Mouse (Mus musculus) liver, embryonic 11.5 days (tissue): ENCODE measurements around the gene Arpp21. TPM values are rescaled to one million over a fixed set of nuclear protein-coding genes. Genes with fewer than 3 reads are reported as not detected.

Experiments used
- ATAC-seq: fragments of 200-750 bp; cut with Nextera tagmentation; replicated peaks from 2 replicates; pipeline ENCODE4 v1.8.0; 2017; ENCODE audit warnings: moderate number of reproducible peaks, mild to moderate bottlenecking, moderate TSS enrichment, moderate library complexity; ENCODE audit not compliant: low FRiP score
- DNase-seq: peaks from one replicate; pipeline ENCODE4 v3.0.0-alpha.2; 2017; ENCODE audit warnings: low spot score
- H3K27ac ChIP-seq: fragments of 300-500 bp; sonication (generic); 2 replicates; pipeline ENCODE4 v1.5.1; 2014; ENCODE audit warnings: mild to moderate bottlenecking, low read depth, low read length, control low read depth
- H3K27me3 ChIP-seq: fragments of 300-500 bp; sonication (generic); replicated peaks from 2 replicates; pipeline ENCODE4 v1.6.1; 2014; ENCODE audit warnings: low read length, mixed read lengths; ENCODE audit not compliant: control insufficient read depth, insufficient read depth
- H3K36me3 ChIP-seq: fragments of 300-500 bp; sonication (generic); 2 replicates; pipeline ENCODE4 v1.6.1; 2014; ENCODE audit warnings: mild to moderate bottlenecking, low read length, moderate library complexity, mixed read lengths; ENCODE audit not compliant: control insufficient read depth, insufficient read depth
- H3K4me1 ChIP-seq: fragments of 300-500 bp; sonication (generic); replicated peaks from 2 replicates; pipeline ENCODE4 v1.6.1; 2014; ENCODE audit warnings: low read length, mixed read lengths; ENCODE audit not compliant: control insufficient read depth, insufficient read depth
- H3K4me2 ChIP-seq: fragments of 300-500 bp; sonication (generic); 2 replicates; pipeline ENCODE4 v1.6.1; 2014; ENCODE audit warnings: mild to moderate bottlenecking, control low read depth, moderate library complexity
- H3K4me3 ChIP-seq: fragments of 300-500 bp; sonication (generic); 2 replicates; pipeline ENCODE4 v1.5.1; 2014; ENCODE audit warnings: low read depth, low read length, control low read depth
- H3K9ac ChIP-seq: fragments of 300-500 bp; sonication (generic); 2 replicates; pipeline ENCODE4 v1.6.1; 2014; ENCODE audit warnings: low read depth, low read length, control low read depth
- H3K9me3 ChIP-seq: fragments of 300-500 bp; sonication (generic); 2 replicates; pipeline ENCODE4 v1.6.1; 2016; ENCODE audit warnings: low read length, inconsistent platforms, mixed read lengths; ENCODE audit not compliant: control insufficient read depth
- WGBS: fragments of 180-500 bp; shearing (Covaris S2); extraction: QIAGEN DNeasy Blood & Tissue Kit; methylation state at CpG from one replicate; pipeline ENCODE4 v1.1.7; 2014; 5-methylcytosine and 5-hydroxymethylcytosine counted together
- polyA plus RNA-seq: library from polyadenylated mRNA; unstranded; fragments of >200 nt; fragmentation: Nextera tagmentation; extraction: Ambion mirVana; gene quantifications from 2 replicates; pipeline ENCODE4 v1.2.1, GENCODE M21; 2014

Arpp21 gene
- polyA plus RNA-seq, 1 experiment from 2014 or later = 0.93 TPM

DNA sequence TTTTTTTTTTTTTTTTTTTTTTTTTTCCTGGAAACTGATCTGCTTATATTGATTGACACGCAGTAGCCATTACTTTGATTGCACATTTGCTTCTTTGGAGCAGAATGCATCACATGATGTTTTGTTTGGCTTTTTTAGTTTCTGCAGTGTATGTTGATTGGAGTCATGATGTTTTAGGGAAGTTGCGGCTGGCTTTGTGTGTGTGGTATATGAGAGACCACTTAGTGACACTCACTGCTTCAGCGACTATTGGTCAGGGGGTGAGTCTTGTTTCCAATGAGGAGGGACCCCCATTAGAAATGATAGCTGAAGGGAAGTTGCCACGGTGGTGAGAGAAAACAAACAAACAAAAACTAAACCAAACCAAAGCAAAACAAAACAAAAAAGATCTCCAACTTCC lies 55.7 kb downstream of the Arpp21 start:
- Histone ChIP-seq H3K27me3 (no peaks in the 10 kb centered on the region), H3K4me2 (no peak overlapping the region), H3K9me3 (no peaks in the 10 kb centered on the region), H3K4me3 (no peak overlapping the region), H3K4me1 (peaks cover 30% of the 10 kb centered on the region), H3K27ac (no peak overlapping the region), H3K9ac (no peak overlapping the region), H3K36me3 (no peaks in the 10 kb centered on the region)
- ATAC-seq = no peak
- WGBS = 56% methylated on average over 4 of the region's 4 CpGs
- DNase-seq = no peak

DNA sequence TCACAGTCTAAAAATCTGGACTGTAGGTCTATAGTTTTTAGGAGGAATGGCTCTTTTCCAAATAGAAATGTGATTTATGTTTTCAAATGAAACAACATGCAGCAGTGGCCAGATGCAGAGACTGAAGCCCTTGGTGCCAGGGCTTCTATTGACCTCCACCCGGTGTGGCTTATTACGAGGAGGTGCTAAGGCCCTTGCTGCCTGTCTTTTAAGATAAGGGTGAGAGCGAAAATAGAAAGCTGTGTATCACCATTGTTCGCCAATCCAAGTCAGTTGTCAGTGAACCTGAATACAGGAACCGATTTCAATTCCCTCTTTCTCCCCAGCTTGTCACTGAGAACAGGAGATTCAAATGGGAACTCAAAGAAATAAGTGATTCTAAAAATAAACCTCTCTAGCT lies 57.3 kb downstream of the Arpp21 start:
- ATAC-seq (peak; percentile 40), DNase-seq (no peak)
- Histone ChIP-seq H3K9me3 (no peaks in the 10 kb centered on the region), H3K27me3 (no peaks in the 10 kb centered on the region), H3K27ac (no peak overlapping the region), H3K4me2 (peak overlapping the region; percentile 41), H3K9ac (no peak overlapping the region), H3K4me1 (peaks cover 40% of the 10 kb centered on the region), H3K4me3 (no peak overlapping the region), H3K36me3 (no peaks in the 10 kb centered on the region)
- 22% methylated on average over 5 of the region's 5 CpGs for WGBS

DNA sequence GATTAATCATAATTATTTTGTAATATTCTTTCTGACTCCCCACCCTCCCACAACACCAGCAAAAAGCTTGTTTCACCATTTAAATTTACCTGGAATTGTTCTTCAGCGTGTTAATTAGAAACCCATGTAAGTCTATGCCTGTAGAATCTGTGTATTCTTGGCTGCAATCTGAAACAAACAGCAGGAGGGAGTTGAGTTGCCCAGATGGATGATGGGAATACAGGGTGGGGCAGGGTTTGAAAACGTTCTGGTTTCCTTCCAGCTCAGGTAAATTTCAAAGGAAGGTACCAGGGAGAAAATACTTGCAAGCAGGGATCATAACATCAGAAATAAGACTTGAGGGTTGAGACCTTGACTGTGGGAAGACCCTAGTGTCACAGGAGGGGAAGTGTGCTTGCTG lies 58.2 kb downstream of the Arpp21 start:
- no peak overlapping the region for H3K27ac ChIP-seq
- no peak overlapping the region for H3K4me3 ChIP-seq
- H3K9ac ChIP-seq = no peak overlapping the region
- H3K36me3 ChIP-seq = no peaks in the 10 kb centered on the region
- H3K9me3 ChIP-seq = no peaks in the 10 kb centered on the region
- H3K27me3 ChIP-seq = no peaks in the 10 kb centered on the region
- DNase-seq (no peak), ATAC-seq (no peak)
- peaks cover 42% of the 10 kb centered on the region for H3K4me1 ChIP-seq
- no peak overlapping the region for H3K4me2 ChIP-seq
- WGBS = 56% methylated on average over 2 of the region's 2 CpGs

DNA sequence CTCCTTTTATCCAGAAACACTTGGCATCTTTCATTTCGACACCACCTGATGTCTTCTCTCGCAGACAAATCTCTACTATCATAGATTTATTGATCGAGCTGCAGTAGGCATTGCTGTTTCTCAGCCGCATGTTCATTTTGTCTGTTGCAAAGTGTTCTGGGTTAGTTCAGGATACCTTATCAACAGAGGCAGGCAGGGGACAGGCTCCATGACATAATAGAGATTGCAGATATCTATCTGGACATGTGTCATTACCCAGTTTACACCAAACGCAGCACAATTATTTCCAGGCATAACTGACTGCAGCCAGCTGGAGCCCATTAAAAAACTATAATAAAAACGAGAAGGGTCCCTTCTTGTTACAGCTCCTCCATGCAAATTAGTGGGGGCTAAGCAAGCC lies 59.4 kb downstream of the Arpp21 start:
- no peak for DNase-seq

DNA sequence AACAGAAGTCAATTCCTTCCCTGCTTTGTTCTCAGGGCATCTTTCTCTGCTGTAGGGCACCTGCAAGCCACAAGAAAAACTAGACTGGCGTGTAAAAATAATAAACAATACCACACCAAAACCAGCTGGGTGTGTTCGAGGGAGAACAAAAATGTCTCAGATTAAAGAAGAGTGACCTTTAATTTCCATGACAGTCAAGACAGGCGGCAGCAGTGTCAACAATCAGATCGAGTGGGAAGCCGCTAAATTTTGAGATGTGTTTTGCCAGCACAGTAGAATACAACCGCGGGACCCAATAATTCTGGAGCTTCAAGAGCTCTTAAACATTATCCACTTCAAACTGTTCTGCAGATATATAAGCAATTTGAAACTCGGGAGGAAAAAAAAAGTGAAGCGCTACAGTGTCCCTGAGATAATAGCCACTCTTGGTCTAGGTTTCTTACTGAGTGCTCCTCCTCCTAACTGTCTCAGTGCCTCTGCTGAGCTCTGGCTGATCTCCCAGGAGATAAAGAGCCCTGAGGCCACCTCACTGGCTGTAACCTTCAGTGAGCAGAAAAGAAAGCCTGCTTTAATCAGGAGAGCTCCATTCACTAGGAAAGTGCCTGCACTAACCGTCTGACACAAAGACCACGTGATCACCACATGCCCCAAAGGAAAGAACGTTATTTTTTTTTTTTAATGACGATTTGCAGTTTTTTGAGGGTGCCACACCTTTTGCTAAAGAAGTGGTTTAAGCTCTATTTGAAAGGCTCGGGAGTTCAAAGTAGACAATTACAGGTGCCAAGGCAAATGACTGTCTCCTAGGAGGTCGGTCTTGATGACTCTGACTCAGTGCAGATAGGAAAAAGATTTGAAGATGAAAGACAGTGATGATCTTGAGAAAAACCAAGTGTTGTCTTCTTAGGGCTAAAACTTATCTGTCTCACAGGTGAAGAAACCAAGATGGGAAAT lies 61.1 kb downstream of the Arpp21 start:
- H3K4me3 ChIP-seq = peak overlapping the region; percentile 13; the same call in 1 of the 2 replicates
- no peaks in the 10 kb centered on the region for H3K36me3 ChIP-seq
- H3K9ac ChIP-seq = no peak overlapping the region
- H3K27ac ChIP-seq = no peak overlapping the region
- no peaks in the 10 kb centered on the region for H3K27me3 ChIP-seq
- ATAC-seq = peak; percentile 90
- no peak for DNase-seq
- WGBS = 27% methylated on average over 15 of the region's 15 CpGs
- H3K9me3 ChIP-seq = no peaks in the 10 kb centered on the region
- H3K4me1 ChIP-seq = peaks cover 36% of the 10 kb centered on the region
- peak overlapping the region; percentile 52 for H3K4me2 ChIP-seq

More for the DNA sequence above, 59.4 kb downstream of the Arpp21 start:
- H3K9me3 ChIP-seq = no peaks in the 10 kb centered on the region
- peak; percentile 78 for ATAC-seq
- H3K4me2 ChIP-seq = peak overlapping the region; percentile 36
- WGBS = 33% methylated on average over 6 of the region's 6 CpGs
- no peak overlapping the region for H3K9ac ChIP-seq
- no peak overlapping the region for H3K4me3 ChIP-seq
- H3K4me1 ChIP-seq = peaks cover 39% of the 10 kb centered on the region
- no peaks in the 10 kb centered on the region for H3K36me3 ChIP-seq
- H3K27me3 ChIP-seq = no peaks in the 10 kb centered on the region
- H3K27ac ChIP-seq = no peak overlapping the region

DNA sequence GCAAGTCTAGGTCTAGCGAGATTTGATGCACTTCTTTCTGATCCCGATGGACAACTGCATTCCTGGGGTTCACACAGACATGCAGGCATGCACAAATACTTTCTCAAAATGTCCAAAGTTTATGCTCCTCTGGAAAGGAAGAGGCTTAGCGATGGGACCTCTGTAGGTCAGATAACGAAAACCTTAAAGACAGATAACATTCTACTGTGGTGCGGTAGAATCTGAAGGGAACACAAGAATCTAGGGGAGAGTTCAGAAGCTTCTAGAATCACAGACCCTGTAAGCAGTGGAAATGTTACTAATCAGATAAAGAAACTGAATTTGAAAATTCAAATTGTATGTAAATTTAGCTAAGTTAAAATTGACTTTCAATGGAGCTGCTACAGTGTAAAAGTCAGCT lies 62.0 kb downstream of the Arpp21 start:
- WGBS = 55% methylated on average over 5 of the region's 5 CpGs
- no peak for DNase-seq
- no peak overlapping the region for H3K4me3 ChIP-seq
- 0 out of 2 replicates have a peak overlapping the region, but pooled peaks have one; percentile 11 for H3K4me2 ChIP-seq
- no peak overlapping the region for H3K27ac ChIP-seq
- no peaks in the 10 kb centered on the region for H3K27me3 ChIP-seq
- no peaks in the 10 kb centered on the region for H3K36me3 ChIP-seq
- no peak for ATAC-seq
- H3K9me3 ChIP-seq = no peaks in the 10 kb centered on the region
- no peak overlapping the region for H3K9ac ChIP-seq
- peaks cover 34% of the 10 kb centered on the region for H3K4me1 ChIP-seq

DNA sequence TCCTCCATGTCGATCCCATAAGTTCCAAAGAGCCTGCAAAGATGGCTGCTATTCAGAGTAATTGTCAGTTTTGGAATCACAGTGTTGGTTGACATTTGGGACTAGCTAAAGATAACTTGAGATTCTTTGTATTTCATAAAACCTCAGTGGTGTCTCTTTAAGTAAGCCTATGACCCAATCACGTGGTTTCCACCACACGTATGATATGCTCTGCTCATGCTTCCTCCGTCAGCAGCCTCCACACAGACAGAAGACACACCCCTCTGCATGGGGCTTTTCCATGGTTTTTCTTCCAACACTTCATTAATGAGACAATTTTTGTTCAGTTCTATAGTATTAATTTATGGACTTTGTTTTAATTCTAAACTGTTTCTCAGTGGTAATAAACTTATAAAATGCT lies 71.1 kb downstream of the Arpp21 start:
- Histone ChIP-seq H3K36me3 (no peaks in the 10 kb centered on the region), H3K27me3 (no peaks in the 10 kb centered on the region), H3K27ac (no peak overlapping the region), H3K4me1 (no peaks in the 10 kb centered on the region), H3K9me3 (no peaks in the 10 kb centered on the region), H3K4me3 (no peak overlapping the region), H3K9ac (no peak overlapping the region), H3K4me2 (no peak overlapping the region)
- ATAC-seq (no peak), DNase-seq (no peak)
- WGBS = 79% methylated on average over 4 of the region's 4 CpGs

DNA sequence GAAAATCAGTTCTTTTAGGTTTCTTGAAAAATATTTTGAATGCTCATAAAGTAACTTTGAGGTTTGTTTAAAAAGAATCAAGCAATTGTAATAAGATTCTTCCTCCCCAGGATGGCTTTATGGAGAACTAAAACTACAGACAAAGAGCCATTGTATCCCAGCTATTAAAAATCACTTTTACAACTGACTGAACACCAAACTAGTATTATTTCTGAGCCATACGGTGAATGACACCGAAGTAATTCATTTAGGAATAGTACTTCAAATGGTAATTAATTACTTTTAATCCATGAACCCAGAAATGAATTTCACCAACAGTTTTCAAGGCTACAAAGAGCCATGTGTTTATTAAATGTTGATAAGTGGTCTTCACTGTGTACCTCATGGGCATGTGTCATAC lies 74.8 kb downstream of the Arpp21 start:
- Histone ChIP-seq H3K4me3 (no peak overlapping the region), H3K4me1 (no peaks in the 10 kb centered on the region)
- 80% methylated on average over 2 of the region's 2 CpGs for WGBS

DNA sequence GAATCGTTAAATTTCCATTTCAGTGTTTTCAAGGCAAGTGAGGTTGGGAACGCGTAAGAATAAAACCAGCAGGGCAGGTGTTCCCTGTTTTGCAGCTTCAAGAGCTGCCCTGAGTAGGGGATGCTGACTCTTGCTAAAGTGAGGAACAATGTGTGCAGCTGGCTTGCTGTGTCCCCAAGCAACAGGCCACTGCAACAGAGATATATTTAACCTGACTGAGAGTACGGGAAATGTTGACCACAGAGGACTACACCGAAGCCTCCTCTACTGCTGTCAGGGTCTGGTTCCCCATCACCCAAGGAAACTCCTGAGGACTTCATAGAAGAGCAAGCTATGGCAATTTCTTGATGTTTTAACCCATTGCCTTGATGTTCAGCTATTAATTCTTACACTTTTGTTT lies 81.8 kb downstream of the Arpp21 start:
- Histone ChIP-seq H3K27me3 (no peaks in the 10 kb centered on the region), H3K9me3 (no peaks in the 10 kb centered on the region), H3K4me2 (no peak overlapping the region), H3K9ac (no peak overlapping the region), H3K27ac (no peak overlapping the region), H3K4me3 (no peak overlapping the region), H3K36me3 (no peaks in the 10 kb centered on the region), H3K4me1 (peaks cover 2% of the 10 kb centered on the region; the same call in 1 of the 2 replicates)
- DNase-seq (no peak), ATAC-seq (no peak)
- whole genome bisulfite sequencing = 69% methylated on average over 5 of the region's 5 CpGs

More for the DNA sequence above, 74.8 kb downstream of the Arpp21 start:
- Histone ChIP-seq H3K9ac (no peak overlapping the region), H3K27me3 (no peaks in the 10 kb centered on the region), H3K36me3 (no peaks in the 10 kb centered on the region), H3K27ac (no peak overlapping the region), H3K4me2 (no peak overlapping the region), H3K9me3 (no peaks in the 10 kb centered on the region)
- DNase-seq = no peak
- ATAC-seq = no peak
